Mouse (Mus musculus) E14TG2a.4 (cell line): Measurements from ENCODE around the gene Qrich2.

Experiments
- CTCF ChIP-seq: conservative IDR thresholded peaks from 2 replicates; pipeline ENCODE4 v1.5.1; 2014; ENCODE audit warnings: low read length
- NANOG ChIP-seq: IDR thresholded peaks from 2 replicates; pipeline ENCODE4 v1.6.1; 2014; ENCODE audit warnings: borderline replicate concordance, low read length, mixed read lengths
- POU5F1 ChIP-seq: IDR thresholded peaks from 2 replicates; pipeline ENCODE4 v1.6.1; 2014; ENCODE audit warnings: low read length, borderline replicate concordance

- TF ChIP-seq CTCF (no peak), NANOG (no peak), POU5F1 (no peak)
Measured at GRCm38 (mm10) chr11:116423214-116423613, 42.8 kb downstream of the Qrich2 start.
